Mouse (Mus musculus): ENCODE measurements around the gene Mroh8. TPM values are rescaled to one million over a fixed set of nuclear protein-coding genes. Genes with fewer than 3 reads are reported as not detected.

Mroh8 gene
- total and polyA plus RNA-seq, 3 experiments, result 0.15 to 0.18 TPM; not detected in 1

GRCm38 (mm10) chr2:157310963-157311637 lies 31.8 kb upstream of the Mroh8 start:
- H3K4me1 ChIP-seq (ENCODE audit: control insufficient read depth in 1 of 2, insufficient read depth in 2 of 2, low read length in 2 of 2), result no peaks in the 10 kb centered on the region
- DNase-seq (ENCODE audit: low read depth, low spot score), result no peak
- H3K27ac ChIP-seq (ENCODE audit: control insufficient read depth, low read depth, low read length), result no peak overlapping the region
- no peaks in the 10 kb centered on the region for H3K27me3 ChIP-seq (ENCODE audit: control insufficient read depth in 1 of 2, insufficient read depth in 2 of 2, low read length in 2 of 2)
- no peaks in the 10 kb centered on the region for H3K9me3 ChIP-seq (replicated peaks; ENCODE audit: insufficient read depth, low read length)
- no peak for TF ChIP-seq NELFE (IDR thresholded peaks at IDR 0.05; ENCODE audit: low read depth, low read length)
- no peak for TF ChIP-seq MYB (IDR thresholded peaks at IDR 0.05; ENCODE audit: low read depth, low read length)
- no peak for TF ChIP-seq TCF12 (IDR thresholded peaks at IDR 0.05; ENCODE audit: low read depth, low read length)
- TF ChIP-seq JUND (IDR thresholded peaks at IDR 0.05; ENCODE audit: low read depth, low read length), result no peak
- TF ChIP-seq MXI1 (IDR thresholded peaks at IDR 0.05; ENCODE audit: low read depth, low read length), result no peak
- TF ChIP-seq CHD1 (IDR thresholded peaks at IDR 0.05; ENCODE audit: low read depth, low read length), result no peak
- no peak for TF ChIP-seq MAZ (IDR thresholded peaks at IDR 0.05; ENCODE audit: low read depth, low read length)
- TF ChIP-seq ZC3H11A (IDR thresholded peaks at IDR 0.05; ENCODE audit: low read depth, low read length), result no peak
- TF ChIP-seq RCOR1 (IDR thresholded peaks at IDR 0.05; ENCODE audit: low read depth, low read length), result no peak
- no peak for TF ChIP-seq MEF2A (IDR thresholded peaks at IDR 0.05; ENCODE audit: extremely low read depth, insufficient replicate concordance, low read depth, low read length, poor library complexity, severe bottlenecking)
- TF ChIP-seq MAFK (IDR thresholded peaks at IDR 0.05; ENCODE audit: borderline replicate concordance, low read depth, low read length), result no peak
- TF ChIP-seq ELF1 (IDR thresholded peaks at IDR 0.05; ENCODE audit: low read depth, low read length), result no peak
- TF ChIP-seq NRF1 (IDR thresholded peaks at IDR 0.05; ENCODE audit: insufficient read depth, low read depth, low read length, poor library complexity, severe bottlenecking), result no peak
- no peak for TF ChIP-seq KAT2A (conservative IDR thresholded peaks at IDR 0.05; ENCODE audit: low read depth, low read length)
- no peak for TF ChIP-seq MAX (IDR thresholded peaks at IDR 0.05; ENCODE audit: low read length)
- no peak for TF ChIP-seq HCFC1 (IDR thresholded peaks at IDR 0.05; ENCODE audit: low read depth, low read length)
- no peak for TF ChIP-seq MYC (IDR thresholded peaks at IDR 0.05; ENCODE audit: low read depth, low read length)
- TF ChIP-seq USF1 (IDR thresholded peaks at IDR 0.05; ENCODE audit: low read depth, low read length), result no peak
- H3K79me2 ChIP-seq (ENCODE audit: control insufficient read depth, insufficient read depth, low read length, poor library complexity), result 0 out of 2 replicates have a peak, but pooled peaks cover 1% of the 10 kb centered on the region
- H3K36me3 ChIP-seq (ENCODE audit: control insufficient read depth in 1 of 2, insufficient read depth in 2 of 2, low read length in 2 of 2), result peaks cover 0 to 48% of the 10 kb centered on the region in 2 experiments; a peak in 2 of 4 replicates
- H3K9ac ChIP-seq (ENCODE audit: control insufficient read depth, low read depth, low read length, poor library complexity, severe bottlenecking), result no peak overlapping the region
- no peak overlapping the region for H3K4me3 ChIP-seq (ENCODE audit: control insufficient read depth in 1 of 2, insufficient read depth in 1 of 2, low read depth in 2 of 2, low read length in 2 of 2)

- Histone ChIP-seq H3K4me3 (ENCODE audit: control insufficient read depth in 1 of 2, insufficient read depth in 1 of 2, low read depth in 2 of 2, low read length in 2 of 2) (no peak overlapping the region), H3K9me3 (replicated peaks; ENCODE audit: insufficient read depth, low read length) (no peaks in the 10 kb centered on the region), H3K79me2 (ENCODE audit: control insufficient read depth, insufficient read depth, low read length, poor library complexity) (0 out of 2 replicates have a peak, but pooled peaks cover 1% of the 10 kb centered on the region), H3K36me3 (ENCODE audit: control insufficient read depth in 1 of 2, insufficient read depth in 2 of 2, low read length in 2 of 2) (peaks cover 0 to 44% of the 10 kb centered on the region in 2 experiments; a peak in 2 of 4 replicates), H3K27me3 (ENCODE audit: control insufficient read depth in 1 of 2, insufficient read depth in 2 of 2, low read length in 2 of 2) (no peaks in the 10 kb centered on the region), H3K4me1 (ENCODE audit: control insufficient read depth in 1 of 2, insufficient read depth in 2 of 2, low read length in 2 of 2) (no peaks in the 10 kb centered on the region), H3K9ac (ENCODE audit: control insufficient read depth, low read depth, low read length, poor library complexity, severe bottlenecking) (no peak overlapping the region), H3K27ac (ENCODE audit: control insufficient read depth, low read depth, low read length) (no peak overlapping the region)
- no peak for TF ChIP-seq USF2 (IDR thresholded peaks at IDR 0.05; ENCODE audit: borderline replicate concordance in 1 of 2, insufficient read depth in 1 of 2, low read depth in 1 of 2, low read length in 2 of 2)
- TF ChIP-seq ZMIZ1 (IDR thresholded peaks at IDR 0.05; ENCODE audit: low read depth, low read length), result no peak
- TF ChIP-seq ZC3H11A (IDR thresholded peaks at IDR 0.05; ENCODE audit: low read depth, low read length), result no peak
- TF ChIP-seq CHD2 (IDR thresholded peaks at IDR 0.05; ENCODE audit: low read length), result no peak
- TF ChIP-seq BHLHE40 (IDR thresholded peaks at IDR 0.05; ENCODE audit: borderline replicate concordance, low read depth, low read length), result no peak
- TF ChIP-seq EP300 (IDR thresholded peaks at IDR 0.05; ENCODE audit: low read depth in 1 of 2, low read length in 2 of 2), result no peak
- TF ChIP-seq SMC3 (IDR thresholded peaks at IDR 0.05; ENCODE audit: low read depth, low read length), result no peak
- TF ChIP-seq USF1 (IDR thresholded peaks at IDR 0.05; ENCODE audit: low read depth, low read length), result no peak
- no peak for TF ChIP-seq POLR2AphosphoS2 (IDR thresholded peaks at IDR 0.05; ENCODE audit: low read length)
- no peak for TF ChIP-seq ZKSCAN1 (IDR thresholded peaks at IDR 0.05; ENCODE audit: low read depth, low read length)
- TF ChIP-seq NRF1 (IDR thresholded peaks at IDR 0.05; ENCODE audit: insufficient read depth, low read depth, low read length, poor library complexity, severe bottlenecking), result no peak
- TF ChIP-seq CHD1 (IDR thresholded peaks at IDR 0.05; ENCODE audit: low read depth, low read length), result no peak
- no peak for TF ChIP-seq MAZ (IDR thresholded peaks at IDR 0.05; ENCODE audit: low read depth, low read length)
- TF ChIP-seq MXI1 (IDR thresholded peaks at IDR 0.05; ENCODE audit: low read depth, low read length), result no peak
- no peak for DNase-seq (ENCODE audit: low read depth, low spot score)
Measured at GRCm38 (mm10) chr2:157309611-157310010, 30.3 kb upstream of the Mroh8 start.
